Mouse (Mus musculus) left cerebral cortex, postnatal 36 days (tissue): ENCODE data around the gene Olfr516. TPM values are rescaled to one million over a fixed set of nuclear protein-coding genes. Genes with fewer than 3 reads are reported as not detected.
"Not testable (repeated sequence)": the region's sequence is repeated elsewhere in the genome, so short reads cannot be mapped to it uniquely, and the experiment has no call there.

Experiments used
- DNase-seq, 2 experiments: peaks; one replicate each; pipeline ENCODE4 v3.0.0; 2021 to 2022; ENCODE audit warnings: low spot score in 2 of 2, mixed read lengths in 1 of 2
- intact Hi-C: fragments of 180-260 bp; cut with DNase I; formaldehyde crosslinking; loops from one replicate; pipeline ENCODE4 v1.15.1; 2025
- total RNA-seq, 2 experiments: library from RNA; stranded (reverse); gene quantifications; 2 replicates each; pipeline ENCODE4 v1.2.3; 2021

Gene Olfr516
- total RNA-seq = not detected

DNA sequence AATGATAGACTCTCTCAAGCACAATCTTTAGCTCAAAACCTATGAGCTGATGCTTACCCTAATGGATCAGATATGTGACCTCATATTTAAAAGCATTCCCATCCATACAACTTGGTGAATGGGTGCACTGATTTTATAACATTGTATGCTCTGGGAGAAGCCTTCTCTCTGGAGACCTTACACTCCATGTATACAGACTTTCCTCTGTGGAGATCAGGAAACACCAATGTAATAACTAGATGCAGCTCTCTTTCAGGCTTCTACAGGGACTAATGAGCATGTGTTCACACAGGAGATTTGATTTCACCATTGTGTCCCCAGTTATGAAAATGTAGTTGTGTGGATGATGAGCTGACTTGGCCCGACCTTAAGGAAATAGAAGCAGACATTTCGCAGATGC lies at the start of gene Olfr516:
Gene Olfr516, minus strand, starts transcription at position 101 of the 400 bp plus-strand sequence.
- no peak for DNase-seq
- intact Hi-C loops = loop anchor here (5.0 kb wide), 1 partner anchor 82 kb away; the partner anchor contains the start of genes Eif3f and Nlrp10

DNA sequence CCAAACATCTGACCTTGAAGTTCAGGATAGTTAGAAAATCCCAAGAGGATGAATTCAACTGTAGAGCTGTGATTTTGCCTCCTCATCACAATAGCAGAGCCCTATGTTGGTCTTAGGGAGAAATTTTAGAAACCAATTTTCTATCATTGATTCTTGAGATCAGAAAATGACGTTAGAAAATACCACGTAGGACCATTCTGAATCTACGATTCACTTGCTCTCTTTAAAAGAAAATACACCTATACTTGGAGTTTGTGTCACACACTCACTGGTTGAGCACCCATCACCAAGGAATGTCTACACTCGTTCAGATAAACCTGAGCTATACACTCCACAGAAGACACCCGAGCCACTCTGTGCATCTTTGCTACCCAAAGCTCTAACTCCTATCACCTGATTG lies 44.0 kb upstream of the Olfr516 start, which contains the start of gene Olfr519:
Gene Olfr519, minus strand, starts transcription at position 101 of the 400 bp plus-strand sequence.
- no peak for DNase-seq
- intact Hi-C loops = no loop called here

DNA sequence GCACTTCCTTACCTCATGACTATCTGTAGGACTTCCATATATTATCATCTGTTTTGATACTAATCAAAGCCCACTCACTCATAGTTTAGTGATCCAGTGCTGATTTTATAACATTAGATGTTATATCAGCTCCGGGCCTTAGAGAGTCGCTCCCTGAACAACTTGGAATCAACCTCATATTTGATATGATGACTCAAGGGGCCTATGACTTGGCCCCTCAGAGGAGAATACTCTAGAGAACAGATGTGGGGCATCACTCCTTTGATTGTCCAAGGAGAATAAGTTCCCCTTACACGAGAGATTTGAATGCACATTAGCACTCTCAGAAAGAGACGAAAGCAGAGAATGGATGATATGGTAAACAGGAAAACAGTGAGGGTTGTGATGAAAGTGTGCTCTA lies 34.6 kb upstream of the Olfr516 start, which contains the start of gene Olfr518:
Gene Olfr518, minus strand, starts transcription at position 101 of the 400 bp plus-strand sequence.
- intact Hi-C loops = no loop called here
- no peak for DNase-seq

DNA sequence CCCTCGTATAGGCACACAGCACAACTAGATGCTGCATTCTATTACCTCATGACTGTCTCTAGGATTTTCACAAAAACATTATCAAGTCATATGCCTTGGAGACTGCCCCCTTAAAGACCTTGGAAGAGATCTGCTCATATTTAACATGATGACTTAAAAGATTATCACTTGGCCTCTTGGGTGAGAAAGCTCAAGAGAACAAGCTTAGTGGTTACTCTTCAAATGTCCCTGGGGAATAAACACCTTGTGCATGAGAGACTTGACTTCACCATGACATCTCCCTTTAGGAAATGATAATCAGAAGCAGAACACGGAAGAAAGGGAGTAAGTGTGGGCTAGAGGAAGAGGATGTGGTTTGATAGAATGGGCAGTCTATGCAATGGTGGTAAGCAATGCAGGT lies 21.9 kb upstream of the Olfr516 start, which contains the start of gene Olfr517:
Gene Olfr517, minus strand, starts transcription at position 101 of the 400 bp plus-strand sequence.
- no peak for DNase-seq
- intact Hi-C loops = no loop called here

DNA sequence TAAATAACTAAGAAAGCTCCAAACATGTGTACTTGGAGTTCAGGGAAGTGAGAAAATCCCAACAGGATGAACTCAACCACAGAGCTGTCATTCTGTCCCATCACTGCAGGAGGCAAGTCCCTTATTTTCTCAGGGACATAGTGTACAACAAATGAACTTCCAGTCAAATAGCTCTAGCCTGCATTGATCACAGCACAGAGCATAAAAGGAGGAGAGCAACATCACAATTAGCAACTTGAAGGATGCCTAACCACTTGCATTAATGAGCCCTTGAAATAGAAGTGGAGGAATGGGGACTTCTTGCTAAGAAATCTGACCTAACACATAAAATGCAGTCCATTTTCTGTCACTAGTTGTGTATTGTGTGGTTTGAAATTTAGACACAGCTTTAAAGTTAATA lies 24.4 kb downstream of the Olfr516 start, which contains the start of gene Olfr514:
Gene Olfr514, minus strand, starts transcription at position 101 of the 400 bp plus-strand sequence.
- intact Hi-C loops = no loop called here
- DNase-seq = no peak

DNA sequence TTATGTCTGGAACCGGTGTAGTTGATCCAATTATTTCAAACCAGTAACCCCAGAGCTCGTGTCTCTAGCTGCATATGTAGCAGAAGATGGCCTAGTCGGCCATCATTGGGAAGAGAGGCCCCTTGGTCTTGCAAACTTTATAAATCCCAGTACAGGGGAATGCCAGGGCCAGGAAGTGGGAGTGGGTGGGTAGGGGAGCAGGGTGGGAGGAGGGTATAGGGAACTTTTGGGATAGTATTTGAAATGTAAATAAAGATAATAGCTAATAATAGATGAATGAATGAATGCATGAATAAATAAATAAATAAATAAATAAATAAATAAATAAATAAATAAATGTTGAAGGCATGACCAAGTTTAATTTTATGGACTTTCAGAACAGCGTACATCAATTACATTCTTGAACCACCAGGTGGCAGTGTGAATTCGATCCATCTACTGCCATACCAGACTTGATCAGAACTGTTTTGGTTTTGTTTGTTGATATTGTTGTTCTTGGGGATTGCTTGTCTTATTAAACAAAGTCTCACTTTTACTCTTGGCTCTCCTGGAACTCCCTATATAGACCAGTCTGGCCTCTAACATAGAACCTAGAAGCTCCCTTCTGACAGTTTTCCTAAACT lies 35.6 kb downstream of the Olfr516 start:
- DNase-seq = not testable (repeated sequence)
- intact Hi-C loops = loop anchor here (5.0 to 10.0 kb wide), 2 partner anchors 118 to 210 kb away; partner anchors contain the start of genes Eif3f and Nlrp10

DNA sequence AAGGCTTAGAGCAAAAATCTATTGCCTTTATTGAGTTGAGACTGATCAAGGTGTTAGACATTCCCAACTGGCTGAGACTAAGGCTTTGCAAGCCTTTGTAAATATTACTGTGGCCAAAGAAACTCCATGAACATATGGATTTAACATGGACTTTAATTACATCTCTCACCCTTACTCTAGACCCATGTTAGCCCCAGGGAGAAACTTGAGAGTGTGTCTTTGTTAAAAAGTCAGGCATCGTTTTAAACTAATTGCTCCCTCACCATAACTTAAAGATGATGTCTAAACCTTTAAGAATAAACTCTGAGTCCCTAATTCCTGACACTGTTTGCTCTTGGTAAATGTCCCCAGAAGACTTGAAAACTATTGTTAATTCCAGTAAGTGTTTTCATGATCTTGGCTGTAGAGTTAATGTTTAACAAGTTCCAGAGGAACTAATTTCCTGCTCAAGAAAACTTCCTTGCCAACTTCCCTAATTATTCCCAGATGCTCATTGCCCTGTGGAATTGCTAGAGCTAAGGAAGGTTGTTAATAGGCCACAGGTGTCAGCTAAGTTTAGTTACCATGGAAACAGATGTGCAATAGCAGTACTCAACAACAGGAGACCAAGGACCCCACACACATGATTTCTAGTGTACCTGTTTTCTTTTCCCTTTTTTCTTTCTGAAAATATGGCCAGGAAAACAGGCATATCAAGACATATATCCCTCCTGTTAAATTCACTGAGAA lies 53.0 kb downstream of the Olfr516 start:
- intact Hi-C loops = no loop called here
- no peak for DNase-seq

Other genes with a start within 250 kb of the Olfr516 start
- not detected for gene Olfr506, start 239.7 kb downstream of the Olfr516 start, total RNA-seq
- gene Olfr507, start 228.7 kb downstream of the Olfr516 start, total RNA-seq = not detected
- gene Olfr508, start 220.5 kb downstream of the Olfr516 start, total RNA-seq = not detected
- under 1 TPM in 1 of 2 experiments, not detected in 1; 0.11 TPM for gene Olfr509, start 198.6 kb downstream of the Olfr516 start, total RNA-seq
- not detected for gene Olfr510, start 184.1 kb downstream of the Olfr516 start, total RNA-seq
- gene Olfr512, start 137.2 kb downstream of the Olfr516 start, total RNA-seq = not detected
- gene Olfr513, start 99.6 kb downstream of the Olfr516 start, total RNA-seq = not detected
- not detected for gene Olfr514, start 24.5 kb downstream of the Olfr516 start, total RNA-seq
- gene Olfr517, start 21.9 kb upstream of the Olfr516 start, total RNA-seq = not detected
- not detected for gene Olfr518, start 34.5 kb upstream of the Olfr516 start, total RNA-seq
- not detected for gene Olfr519, start 43.9 kb upstream of the Olfr516 start, total RNA-seq
- gene Nlrp10, start 79.6 kb upstream of the Olfr516 start, total RNA-seq = under 1 TPM; 0.52 TPM
- 10 to 100 TPM; 89.7 to 96.0 TPM for gene Eif3f, start 83.9 kb upstream of the Olfr516 start, total RNA-seq
- gene Tub, start 99.8 kb upstream of the Olfr516 start, total RNA-seq = 100 to 1,000 TPM; 106 to 143 TPM
- 10 to 100 TPM; 63.5 to 69.2 TPM for gene Ric3, start 232.8 kb upstream of the Olfr516 start, total RNA-seq